Mouse (Mus musculus) midbrain, embryonic 12.5 days (tissue): ENCODE results near the gene Pif1. TPM values are rescaled to one million over a fixed set of nuclear protein-coding genes. Genes with fewer than 3 reads are reported as not detected.

ENCODE experiments used
- ATAC-seq: fragments of 200-750 bp; cut with Nextera tagmentation; 2 replicates; pipeline ENCODE4 v1.8.0; 2017; ENCODE audit warnings: low read depth, moderate TSS enrichment, moderate library complexity; ENCODE audit not compliant: low FRiP score
- H3K27ac ChIP-seq: fragments of 300-500 bp; sonication (generic); replicated peaks from 2 replicates; pipeline ENCODE4 v1.5.1; 2016; ENCODE audit warnings: mild to moderate bottlenecking
- H3K27me3 ChIP-seq: fragments of 300-500 bp; sonication (generic); 2 replicates; pipeline ENCODE4 v1.6.1; 2016; ENCODE audit warnings: mild to moderate bottlenecking
- H3K36me3 ChIP-seq: fragments of 300-500 bp; sonication (generic); 2 replicates; pipeline ENCODE4 v1.6.1; 2016
- H3K4me1 ChIP-seq: fragments of 300-500 bp; sonication (generic); 2 replicates; pipeline ENCODE4 v1.6.1; 2016
- H3K4me2 ChIP-seq: fragments of 300-500 bp; sonication (generic); replicated peaks from 2 replicates; pipeline ENCODE4 v1.6.1; 2016; ENCODE audit warnings: mild to moderate bottlenecking, moderate library complexity
- H3K4me3 ChIP-seq: fragments of 300-500 bp; sonication (generic); 2 replicates; pipeline ENCODE4 v1.5.1; 2016; ENCODE audit warnings: mild to moderate bottlenecking
- H3K9ac ChIP-seq: fragments of 300-500 bp; sonication (generic); replicated peaks from 2 replicates; pipeline ENCODE4 v1.6.1; 2016; ENCODE audit warnings: mild to moderate bottlenecking, moderate library complexity
- H3K9me3 ChIP-seq: fragments of 300-500 bp; sonication (generic); 2 replicates; pipeline ENCODE4 v1.6.1; 2016; ENCODE audit warnings: mild to moderate bottlenecking
- WGBS: fragments of 180-500 bp; shearing (Covaris S2); methylation state at CpG from one replicate; pipeline ENCODE4 v1.1.7; 2016; 5-methylcytosine and 5-hydroxymethylcytosine counted together
- polyA plus RNA-seq: library from polyadenylated mRNA; unstranded; fragments of >200 nt; fragmentation: Nextera tagmentation; extraction: Ambion mirVana; gene quantifications from 2 replicates; pipeline ENCODE4 v1.2.1, GENCODE M21; 2016

Gene Pif1
- polyA plus RNA-seq, result 22.3 and 24.0 TPM in 2 replicates

- Histone ChIP-seq H3K36me3 (peaks cover 16% of the 10 kb centered on the region), H3K9ac (peak within 1 kb of the TSS; percentile 78), H3K4me2 (peak within 1 kb of the TSS; percentile 96), H3K27me3 (peaks cover 6% of the 10 kb centered on the region), H3K4me3 (peak within 1 kb of the TSS; percentile 66), H3K4me1 (peaks cover 30% of the 10 kb centered on the region), H3K27ac (peak within 1 kb of the TSS; percentile 64), H3K9me3 (no peaks in the 10 kb centered on the region)
- WGBS, result 9% methylated on average over 27 of the region's 28 CpGs
- ATAC-seq, result peak; percentile 88
Measured at GRCm38 (mm10) chr9:65586406-65587269, at the start of gene Pif1. Gene Pif1 (plus strand): TSS chr9:65587160.

DNA sequence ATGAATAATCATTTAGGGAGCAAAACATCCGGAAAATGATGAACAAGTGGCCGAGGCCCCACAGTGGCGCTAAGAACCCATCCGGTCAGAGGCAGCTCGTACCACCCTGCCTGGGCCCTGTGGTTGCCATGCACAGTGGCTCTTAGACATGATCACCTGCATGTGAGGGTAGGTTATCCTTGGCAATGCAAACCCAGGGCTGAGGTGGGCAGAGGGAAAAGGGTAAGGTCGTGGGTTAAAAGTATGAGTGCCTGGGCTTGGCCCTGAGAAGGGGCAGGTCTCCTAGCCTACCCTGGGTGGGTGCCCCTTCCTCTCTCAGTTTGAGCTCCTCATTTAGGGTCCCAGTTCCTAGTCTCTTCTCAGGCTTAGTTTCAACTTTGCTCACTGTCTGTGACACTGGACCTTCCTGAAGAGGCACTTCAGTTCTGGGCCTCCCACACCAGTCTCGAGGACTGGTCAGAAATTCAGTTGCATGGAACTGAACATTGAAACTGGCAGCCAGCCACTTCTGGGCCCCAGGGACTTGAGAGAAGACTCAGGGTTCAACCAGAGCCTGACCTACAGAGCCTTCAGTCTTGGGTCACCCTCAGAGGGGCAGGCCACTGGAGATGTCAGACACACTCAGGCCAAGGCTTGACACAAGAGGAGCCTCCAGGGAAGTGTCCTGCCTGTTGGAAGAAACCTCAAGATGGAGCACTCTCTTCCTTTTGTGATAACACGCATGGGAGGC, 48.9 kb upstream of the Pif1 start:
- no peak for ATAC-seq
- H3K4me3 ChIP-seq, result no peak overlapping the region
- no peak overlapping the region for H3K27ac ChIP-seq
- H3K27me3 ChIP-seq, result no peaks in the 10 kb centered on the region
- H3K4me1 ChIP-seq, result no peaks in the 10 kb centered on the region; the same call in 1 of the 2 replicates
- H3K9ac ChIP-seq, result no peak overlapping the region
- H3K36me3 ChIP-seq, result no peaks in the 10 kb centered on the region
- no peak overlapping the region for H3K4me2 ChIP-seq
- H3K9me3 ChIP-seq, result no peaks in the 10 kb centered on the region
- 88% methylated on average over 8 of the region's 8 CpGs for WGBS

DNA sequence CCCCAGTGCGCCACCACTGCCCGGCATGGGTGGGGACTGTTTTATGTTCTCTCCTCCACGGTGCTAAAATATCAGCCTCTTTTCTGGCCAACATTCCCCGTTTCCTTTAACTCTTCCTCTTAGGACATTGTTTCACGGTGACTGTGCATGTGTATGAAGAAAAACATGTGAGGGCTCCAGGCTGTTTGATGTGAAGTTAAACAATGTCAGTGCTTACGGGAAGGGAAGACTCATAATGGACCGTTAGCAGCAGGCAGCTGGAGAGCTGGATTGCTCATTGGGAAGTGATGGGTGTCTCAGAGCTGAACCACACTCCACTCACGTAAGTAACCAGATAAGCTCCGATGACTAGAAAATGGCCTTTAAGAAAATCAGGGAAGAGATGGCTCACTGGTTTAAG, 47.3 kb upstream of the Pif1 start:
- H3K4me3 ChIP-seq, result no peak overlapping the region
- no peaks in the 10 kb centered on the region for H3K9me3 ChIP-seq
- H3K27me3 ChIP-seq, result no peaks in the 10 kb centered on the region
- no peak overlapping the region for H3K27ac ChIP-seq
- WGBS, result 86% methylated on average over 9 of the region's 9 CpGs
- no peaks in the 10 kb centered on the region for H3K36me3 ChIP-seq
- no peaks in the 10 kb centered on the region; the same call in 1 of the 2 replicates for H3K4me1 ChIP-seq
- no peak for ATAC-seq
- no peak overlapping the region for H3K4me2 ChIP-seq
- H3K9ac ChIP-seq, result no peak overlapping the region

GRCm38 (mm10) chr9:65541126-65542068, 45.6 kb upstream of the Pif1 start:
- H3K9me3 ChIP-seq, result no peaks in the 10 kb centered on the region
- H3K4me2 ChIP-seq, result no peak overlapping the region
- 79% methylated on average over 13 of the region's 13 CpGs for WGBS
- no peak for ATAC-seq
- no peaks in the 10 kb centered on the region; the same call in 1 of the 2 replicates for H3K4me1 ChIP-seq
- no peaks in the 10 kb centered on the region for H3K27me3 ChIP-seq
- no peak overlapping the region for H3K4me3 ChIP-seq
- no peaks in the 10 kb centered on the region for H3K36me3 ChIP-seq
- no peak overlapping the region for H3K9ac ChIP-seq
- no peak overlapping the region for H3K27ac ChIP-seq

- H3K4me3 ChIP-seq, result no peak overlapping the region
- no peak overlapping the region for H3K27ac ChIP-seq
- no peak overlapping the region for H3K9ac ChIP-seq
- H3K27me3 ChIP-seq, result no peaks in the 10 kb centered on the region
- no peaks in the 10 kb centered on the region; the same call in 1 of the 2 replicates for H3K4me1 ChIP-seq
- no peak for ATAC-seq
- no peaks in the 10 kb centered on the region for H3K9me3 ChIP-seq
- WGBS, result 90% methylated on average over 7 of the region's 7 CpGs
- no peaks in the 10 kb centered on the region for H3K36me3 ChIP-seq
- H3K4me2 ChIP-seq, result no peak overlapping the region
Measured at GRCm38 (mm10) chr9:65542111-65542524, 44.8 kb upstream of the Pif1 start.

- no peak for ATAC-seq
- H3K9ac ChIP-seq, result no peak overlapping the region
- H3K9me3 ChIP-seq, result no peaks in the 10 kb centered on the region
- H3K4me3 ChIP-seq, result no peak overlapping the region
- H3K27me3 ChIP-seq, result no peaks in the 10 kb centered on the region
- H3K36me3 ChIP-seq, result no peaks in the 10 kb centered on the region
- WGBS, result 71% methylated on average over 10 of the region's 10 CpGs
- no peak overlapping the region for H3K27ac ChIP-seq
- no peak overlapping the region for H3K4me2 ChIP-seq
- H3K4me1 ChIP-seq, result peaks cover 14% of the 10 kb centered on the region
Measured at GRCm38 (mm10) chr9:65545635-65546412, 41.1 kb upstream of the Pif1 start.

- Histone ChIP-seq H3K4me3 (no peak overlapping the region), H3K4me2 (no peak overlapping the region), H3K4me1 (peaks cover 18% of the 10 kb centered on the region), H3K27me3 (no peaks in the 10 kb centered on the region), H3K9me3 (no peaks in the 10 kb centered on the region), H3K9ac (no peak overlapping the region), H3K36me3 (no peaks in the 10 kb centered on the region), H3K27ac (no peak overlapping the region)
- 65% methylated on average over 4 of the region's 4 CpGs for WGBS
- no peak for ATAC-seq
Measured at GRCm38 (mm10) chr9:65546413-65546695, 40.6 kb upstream of the Pif1 start.

- Histone ChIP-seq H3K36me3 (no peaks in the 10 kb centered on the region), H3K9me3 (no peaks in the 10 kb centered on the region), H3K4me2 (no peak overlapping the region), H3K27me3 (no peaks in the 10 kb centered on the region), H3K4me1 (peaks cover 18% of the 10 kb centered on the region), H3K4me3 (no peak overlapping the region), H3K9ac (no peak overlapping the region), H3K27ac (no peak overlapping the region)
- ATAC-seq, result no peak
- WGBS, result 91% methylated on average over 5 of the region's 5 CpGs
Measured at GRCm38 (mm10) chr9:65547111-65547510, 39.8 kb upstream of the Pif1 start.

DNA sequence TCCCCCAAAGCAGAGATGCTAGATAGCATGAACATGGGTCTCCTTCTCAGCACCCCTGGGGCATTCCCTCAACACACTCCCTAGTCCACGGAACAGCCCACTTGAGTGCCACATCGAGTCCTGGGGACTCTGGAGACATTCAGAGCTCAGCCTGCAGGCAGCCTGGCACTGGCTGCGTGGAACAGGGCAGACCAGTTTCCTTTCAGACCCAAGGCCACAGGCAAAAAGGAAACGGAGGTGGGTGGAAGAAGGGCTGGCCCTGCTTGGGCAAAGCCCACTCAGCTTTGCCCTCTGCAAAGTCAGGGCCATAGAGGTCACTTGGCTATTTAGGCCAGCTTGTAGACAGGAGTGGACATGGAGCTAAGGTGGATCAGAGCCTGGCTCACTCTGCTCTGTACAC, 39.1 kb upstream of the Pif1 start:
- Histone ChIP-seq H3K36me3 (no peaks in the 10 kb centered on the region), H3K4me1 (peaks cover 18% of the 10 kb centered on the region)

GRCm38 (mm10) chr9:65548311-65548710, 38.6 kb upstream of the Pif1 start:
- Histone ChIP-seq H3K4me2 (no peak overlapping the region), H3K9ac (no peak overlapping the region), H3K36me3 (no peaks in the 10 kb centered on the region), H3K4me3 (no peak overlapping the region), H3K4me1 (peaks cover 18% of the 10 kb centered on the region), H3K27me3 (no peaks in the 10 kb centered on the region), H3K9me3 (no peaks in the 10 kb centered on the region), H3K27ac (no peak overlapping the region)
- no peak for ATAC-seq
- WGBS, result 73% methylated on average over 8 of the region's 8 CpGs

More for the DNA sequence above, 39.1 kb upstream of the Pif1 start:
- H3K4me2 ChIP-seq, result no peak overlapping the region
- 80% methylated on average over 4 of the region's 4 CpGs for WGBS
- H3K9me3 ChIP-seq, result no peaks in the 10 kb centered on the region
- ATAC-seq, result no peak
- no peaks in the 10 kb centered on the region for H3K27me3 ChIP-seq
- H3K4me3 ChIP-seq, result no peak overlapping the region
- H3K9ac ChIP-seq, result no peak overlapping the region
- H3K27ac ChIP-seq, result no peak overlapping the region

- no peaks in the 10 kb centered on the region for H3K36me3 ChIP-seq
- H3K9ac ChIP-seq, result no peak overlapping the region
- no peak overlapping the region for H3K4me3 ChIP-seq
- no peaks in the 10 kb centered on the region for H3K9me3 ChIP-seq
- H3K4me1 ChIP-seq, result peaks cover 18% of the 10 kb centered on the region
- WGBS, result 85% methylated on average over 3 of the region's 3 CpGs
- no peak for ATAC-seq
- H3K27me3 ChIP-seq, result no peaks in the 10 kb centered on the region
- H3K27ac ChIP-seq, result no peak overlapping the region
- H3K4me2 ChIP-seq, result no peak overlapping the region
Measured at GRCm38 (mm10) chr9:65549139-65549538, 37.8 kb upstream of the Pif1 start.
